In the genomic region with DNA sequence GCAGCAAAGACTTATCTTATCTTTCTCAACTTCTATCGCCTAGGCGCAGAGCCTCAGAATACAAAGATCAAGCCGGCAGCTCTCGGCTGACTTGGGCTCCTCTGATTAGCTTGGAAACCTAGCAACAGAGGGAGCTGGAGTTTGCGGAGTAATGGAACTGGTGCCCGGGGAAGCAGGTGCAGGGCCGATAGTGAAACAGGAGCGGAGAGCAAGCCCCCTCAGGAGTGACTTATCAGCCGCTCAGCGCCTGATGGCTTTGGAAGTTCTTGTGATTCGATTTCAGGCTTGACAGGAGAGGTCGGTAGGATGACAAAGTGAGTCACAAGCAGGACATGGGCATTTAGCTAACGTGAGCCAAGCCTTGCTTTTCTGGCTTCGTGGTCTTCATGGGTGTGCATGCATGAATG, we compare ENCODE assay signal across 10 mouse cellular contexts. TPM values are rescaled to one million over a fixed set of nuclear protein-coding genes. Genes with fewer than 3 reads are reported as not detected.
A peak's percentile ranks its signal among the peaks of the same experiment; 100 is the strongest.
DNase-seq lines count a peak whose midpoint lies in the region; ATAC-seq lines count a peak whose summit lies in the region.
"Had no signal": no experiment of that assay in that cellular context is flagged by ENCODE, and none has a peak within 500 bp of the region (broad histone marks: within the 10 kb centered on the region; RNA-seq: fewer than 3 reads in every experiment).

No protein-coding gene starts in this region.

- no peak for DNase-seq in heart, postnatal 4 days
- peak; percentile 40 for DNase-seq in brain, adult 2 months (ENCODE audit: low read depth, low spot score)
- DNase-seq in layer of hippocampus, postnatal 10 days (ENCODE audit: low spot score in 2 of 2), result no peak
- DNase-seq in kidney, postnatal 36 days, result no peak
- DNase-seq: cerebellum, adult 9-10 months; gastrocnemius, postnatal 36 days; lung, postnatal 14 days had no signal

- no peak overlapping the region for H3K4me3 ChIP-seq in heart, embryonic 16.5 days (ENCODE audit: low read length)
- peak overlapping the region; percentile 5 for H3K4me3 ChIP-seq in erythroblast, embryonic 14.5 days (replicated peaks)

- no peaks in the 10 kb centered on the region for H3K9me3 ChIP-seq in heart, embryonic 16.5 days (replicated peaks; ENCODE audit: control insufficient read depth, low read length)
- no peaks in the 10 kb centered on the region for H3K9me3 ChIP-seq in erythroblast, embryonic 14.5 days (ENCODE audit: control insufficient read depth, low read length)

- peaks cover 22% of the 10 kb centered on the region for H3K4me1 ChIP-seq in heart, embryonic 16.5 days (ENCODE audit: control insufficient read depth, insufficient read depth, low read length)
- peaks cover 72% of the 10 kb centered on the region for H3K4me1 ChIP-seq in erythroblast, embryonic 14.5 days (ENCODE audit: control insufficient read depth)

- no peak overlapping the region for H3K9ac ChIP-seq in heart, embryonic 16.5 days (ENCODE audit: low read length)

- peak overlapping the region; percentile 27; the same call in 1 of the 2 replicates for H3K4me2 ChIP-seq in heart, embryonic 16.5 days (ENCODE audit: low read depth, low read length)

- H3K27me3 ChIP-seq in heart, embryonic 16.5 days (ENCODE audit: control insufficient read depth, insufficient read depth, low read length), result no peaks in the 10 kb centered on the region
- H3K27me3 ChIP-seq in erythroblast, embryonic 14.5 days (ENCODE audit: control insufficient read depth), result peaks cover 30% of the 10 kb centered on the region

- ATAC-seq in heart, embryonic 16.5 days (replicated peaks; ENCODE audit: extremely low read depth, insufficient read depth, low FRiP score), result no peak
- peak; percentile 84 for ATAC-seq in megakaryocyte-erythroid progenitor cell, adult 5-6 weeks (replicated peaks; ENCODE audit: low FRiP score, low TSS enrichment, poor library complexity, severe bottlenecking)

- H3K36me3 ChIP-seq in heart, embryonic 16.5 days (ENCODE audit: control insufficient read depth, insufficient read depth), result no peaks in the 10 kb centered on the region
- no peaks in the 10 kb centered on the region for H3K36me3 ChIP-seq in erythroblast, embryonic 14.5 days (ENCODE audit: control insufficient read depth)

- H3K27ac ChIP-seq in heart, embryonic 16.5 days (ENCODE audit: low read length), result no peak overlapping the region

- WGBS in heart, embryonic 16.5 days, result 34% methylated on average over 14 of the region's 14 CpGs

RNA-seq across cellular contexts. Expression of a gene that starts 47.4 kb away (rescaled TPM):
- 25.1 and 30.2 TPM in 2 replicates for polyA plus RNA-seq in heart, embryonic 16.5 days (2015; fragmentation: Nextera tagmentation; extraction: Ambion mirVana)
- 10 to 100 TPM; 18.7 to 20.7 TPM for total RNA-seq in heart, postnatal 4 days (2021)
- 7.3 and 8.3 TPM in 2 replicates for polyA plus RNA-seq in erythroblast, embryonic 14.5 days (2012)
- 13.7 and 14.7 TPM in 2 replicates for total RNA-seq in megakaryocyte-erythroid progenitor cell, adult 5-6 weeks (2014; fragmentation: Nextera tagmentation)
- 10.7 and 13.7 TPM in 2 replicates for total RNA-seq in megakaryocyte-erythroid progenitor cell, adult 5-6 weeks (2017)
- 10 to 100 TPM; 43.2 to 47.6 TPM for total RNA-seq in layer of hippocampus, postnatal 10 days (2021)
